Mouse (Mus musculus): ENCODE results near the gene Dmpk.

Gene Dmpk

GRCm38 (mm10) chr7:19136673-19137334 is 53.2 kb downstream of the Dmpk start:
- in situ Hi-C loops (cut with MboI; ENCODE audit: low sequenced_read_pairs), result no loop called here

GRCm38 (mm10) chr7:19137380-19137779 is 53.7 kb downstream of the Dmpk start:
- in situ Hi-C loops (cut with MboI; ENCODE audit: low sequenced_read_pairs), result no loop called here

Data from CH12F3 (cell line).